Mouse (Mus musculus) 3134 (cell line): ENCODE data around the gene Fgfr3.

Source experiments
- DNase-seq: peaks from one replicate; pipeline ENCODE4 v3.0.0-alpha.2; 2011; ENCODE audit warnings: low spot score; ENCODE audit not compliant: insufficient read length; ENCODE audit errors: extremely low read depth

The Fgfr3 gene

DNA sequence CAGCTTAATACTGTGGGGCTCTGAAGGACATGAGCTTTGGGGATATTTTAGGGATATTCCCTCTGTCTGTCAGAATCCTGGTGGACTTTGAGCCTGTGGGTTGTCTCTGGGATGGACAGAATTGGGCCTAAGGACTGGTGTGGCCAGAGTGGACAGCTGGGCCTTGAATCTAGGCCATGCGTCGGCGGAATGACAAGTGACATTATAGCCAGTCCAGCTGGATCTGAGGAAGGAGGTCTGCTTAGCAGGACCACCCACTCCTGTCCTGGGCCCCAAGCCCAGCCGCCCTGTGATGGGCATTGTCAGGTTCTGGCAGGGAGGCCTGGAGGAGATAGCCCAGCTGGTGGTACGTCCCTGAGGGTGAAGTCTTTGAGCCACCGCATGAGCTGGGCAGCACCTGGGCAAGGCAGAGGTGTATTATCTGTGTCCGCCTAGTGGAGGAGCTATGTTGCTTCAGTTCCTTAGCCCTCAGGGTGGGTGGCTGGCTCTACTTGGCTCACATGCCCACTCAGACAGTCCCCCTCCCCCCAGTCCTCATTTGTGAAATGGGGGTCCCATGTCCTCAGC lies 4.7 kb downstream of the Fgfr3 start:
- no peak for DNase-seq

DNA sequence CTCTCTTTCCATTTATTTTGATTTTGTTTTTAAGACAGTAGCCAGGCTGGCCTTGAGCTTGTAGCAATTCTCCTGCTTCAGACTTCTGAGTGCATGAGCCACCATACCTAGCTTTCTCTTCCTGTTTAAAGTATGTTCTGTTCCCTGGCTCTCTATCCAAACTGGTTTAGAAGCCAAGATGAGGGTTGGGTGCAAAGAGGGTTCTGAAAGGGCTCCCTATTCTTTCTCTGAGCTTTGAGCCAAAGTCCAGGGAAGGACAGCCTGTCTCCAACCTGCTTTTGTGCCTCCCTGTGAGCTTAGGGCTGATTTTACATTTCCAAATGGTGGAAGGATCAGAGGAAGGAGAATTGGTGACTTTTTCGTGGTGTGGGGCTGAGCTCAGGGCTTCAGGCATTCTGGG lies 5.4 kb downstream of the Fgfr3 start:
- DNase-seq: no peak

DNA sequence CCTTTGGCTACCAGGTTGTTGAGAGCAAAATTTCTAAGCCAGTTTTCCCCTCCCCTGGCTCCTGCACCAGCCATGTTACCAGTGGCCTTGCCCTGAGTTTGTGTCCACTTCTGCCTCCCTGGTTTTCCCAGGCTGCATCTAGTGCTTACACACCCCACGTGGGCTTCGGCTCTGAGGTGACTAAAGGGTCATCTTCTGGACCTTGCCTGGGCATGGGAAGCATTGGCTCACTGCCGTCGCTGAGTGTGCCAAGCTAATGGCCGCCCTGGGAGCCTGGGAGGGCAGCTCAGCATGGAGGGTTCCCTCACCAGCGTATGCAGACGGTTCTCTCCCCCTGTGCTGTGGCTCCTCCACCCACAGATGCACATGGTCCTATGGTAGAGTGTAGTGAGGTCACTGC lies 7.4 kb downstream of the Fgfr3 start:
- no peak for DNase-seq

DNA sequence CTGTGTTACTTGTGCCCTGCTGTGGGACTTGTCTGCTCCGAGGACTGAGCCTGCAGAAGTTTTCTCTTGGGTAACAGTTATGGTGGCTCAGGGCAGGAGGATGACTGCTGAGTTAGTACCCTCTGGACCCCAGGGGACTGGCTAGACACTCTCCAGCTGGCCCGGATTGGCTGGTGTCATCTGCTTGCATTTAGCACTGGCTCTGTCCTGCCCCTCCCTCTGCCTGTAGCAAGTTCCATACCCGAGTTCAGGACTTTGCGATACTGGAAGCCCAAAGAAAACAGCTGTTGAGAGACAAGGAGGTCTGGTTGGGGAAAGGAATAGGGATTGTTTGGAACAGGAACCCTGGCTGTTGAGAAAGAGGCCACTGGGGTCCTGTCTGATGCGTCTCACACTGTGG lies 9.0 kb downstream of the Fgfr3 start:
- no peak for DNase-seq

DNA sequence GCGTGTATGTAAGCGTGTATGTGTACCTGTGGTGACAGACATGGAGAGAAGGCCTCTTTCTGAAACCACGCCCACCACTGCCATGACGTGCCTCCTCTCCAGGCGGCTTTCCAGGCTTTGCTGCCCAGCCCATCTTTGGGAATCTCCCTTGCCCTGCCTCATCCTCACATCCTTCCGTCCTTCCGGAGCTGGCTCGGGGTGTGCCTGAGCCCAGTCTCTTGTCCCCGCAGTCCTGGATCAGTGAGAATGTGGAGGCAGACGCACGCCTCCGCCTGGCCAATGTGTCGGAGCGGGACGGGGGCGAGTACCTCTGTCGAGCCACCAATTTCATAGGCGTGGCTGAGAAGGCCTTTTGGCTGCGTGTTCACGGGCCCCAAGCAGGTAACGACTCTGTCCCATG lies 9.6 kb downstream of the Fgfr3 start:
- DNase-seq: no peak

DNA sequence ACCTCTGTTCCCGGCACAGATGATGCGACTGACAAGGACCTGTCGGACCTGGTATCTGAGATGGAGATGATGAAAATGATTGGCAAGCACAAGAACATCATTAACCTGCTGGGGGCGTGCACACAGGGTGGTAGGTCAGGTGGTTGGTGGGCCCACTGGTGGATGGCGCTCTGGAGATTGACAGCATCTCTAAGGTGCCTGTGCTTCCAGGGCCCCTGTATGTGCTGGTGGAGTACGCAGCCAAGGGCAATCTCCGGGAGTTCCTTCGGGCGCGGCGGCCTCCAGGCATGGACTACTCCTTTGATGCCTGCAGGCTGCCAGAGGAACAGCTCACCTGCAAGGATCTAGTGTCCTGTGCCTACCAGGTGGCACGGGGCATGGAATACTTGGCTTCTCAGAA lies 12.4 kb downstream of the Fgfr3 start:
- DNase-seq: no peak

DNA sequence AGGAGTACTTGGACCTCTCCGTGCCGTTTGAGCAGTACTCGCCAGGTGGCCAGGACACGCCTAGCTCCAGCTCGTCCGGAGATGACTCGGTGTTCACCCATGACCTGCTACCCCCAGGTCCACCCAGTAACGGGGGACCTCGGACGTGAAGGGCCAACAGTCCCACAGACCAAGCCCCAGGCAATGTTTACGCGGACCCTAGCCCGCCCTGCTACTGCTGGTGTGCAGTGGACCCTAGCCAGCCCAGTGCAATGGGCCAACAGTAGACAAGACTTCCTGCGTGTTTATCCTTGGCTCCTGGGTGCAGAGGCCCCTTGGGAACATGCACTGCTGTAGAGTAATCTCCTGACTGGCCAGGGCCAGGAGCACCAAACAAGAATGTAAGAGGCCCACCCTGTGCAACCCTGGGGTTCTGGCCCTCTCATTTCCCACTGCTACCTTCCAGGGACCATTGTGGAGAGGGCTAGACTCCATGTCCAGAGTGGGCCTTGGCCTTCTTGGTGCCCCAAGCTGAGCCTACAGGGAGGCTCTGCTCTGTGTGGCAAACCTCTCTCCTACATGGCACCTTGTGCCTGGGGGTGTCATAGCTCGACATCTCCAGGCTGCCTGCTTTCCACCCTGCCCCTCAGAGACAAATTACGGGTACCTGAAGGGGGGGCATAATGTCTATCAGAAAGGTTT lies 14.1 kb downstream of the Fgfr3 start:
- DNase-seq: no peak

DNA sequence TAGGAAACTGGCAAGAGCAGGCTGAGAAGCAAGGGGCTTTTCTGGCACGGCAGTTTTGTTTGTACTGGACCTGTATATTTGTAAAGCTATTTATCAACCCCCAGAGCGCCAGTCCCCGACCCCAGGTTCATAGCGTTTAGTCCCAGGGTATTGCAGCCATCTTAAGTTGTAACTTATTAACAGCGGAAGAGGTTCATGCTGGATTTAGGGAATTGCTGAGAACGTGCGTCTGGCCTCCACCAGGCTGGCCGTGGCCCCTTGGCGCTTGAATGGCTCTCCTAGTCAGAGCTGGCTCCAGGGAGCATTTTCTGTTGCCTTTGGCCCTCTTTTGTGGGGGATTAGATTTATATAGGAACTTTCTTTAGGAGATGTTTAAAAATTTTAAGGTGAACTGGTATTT lies 14.8 kb downstream of the Fgfr3 start:
- no peak for DNase-seq

DNA sequence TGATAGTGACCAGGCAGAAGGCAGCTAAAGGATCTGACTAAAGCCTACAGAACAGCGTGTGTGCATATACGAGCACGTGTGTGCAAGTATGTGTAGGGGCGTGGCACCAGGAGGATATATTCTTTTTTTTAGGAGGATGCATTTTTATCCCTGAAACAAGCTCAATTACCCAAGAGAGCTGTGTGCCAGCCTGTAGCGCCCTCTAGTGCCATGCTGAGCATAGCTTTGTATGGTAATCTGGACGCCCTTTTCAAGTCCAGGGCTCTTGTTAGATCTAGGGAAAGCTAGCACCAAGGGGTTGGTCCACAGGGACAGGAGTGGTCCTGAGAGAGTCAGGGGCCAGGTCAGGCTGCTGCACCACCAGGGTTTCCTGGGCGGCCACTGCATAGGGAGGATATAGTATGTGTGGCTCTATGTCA lies 16.4 kb downstream of the Fgfr3 start:
- DNase-seq: peak; percentile 23

DNA sequence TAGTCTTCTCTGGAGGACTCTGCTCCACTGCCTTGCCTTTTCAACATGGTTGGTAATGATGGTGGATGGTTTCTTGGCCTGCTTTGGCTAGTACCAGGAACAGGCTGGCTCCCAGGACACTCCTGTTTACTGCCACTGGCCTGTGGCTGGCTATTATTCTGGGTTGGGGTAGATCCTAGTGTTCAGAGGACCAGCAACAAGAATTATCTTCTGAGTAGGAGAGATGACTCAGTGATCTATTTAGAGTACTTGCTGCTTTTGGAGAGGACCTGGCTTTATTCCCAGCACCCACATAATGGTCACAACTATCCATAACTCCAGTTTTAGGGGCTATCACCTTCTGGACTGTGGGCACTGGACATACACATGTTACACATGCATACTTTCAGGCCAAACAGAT lies 16.9 kb downstream of the Fgfr3 start:
- no peak for DNase-seq

DNA sequence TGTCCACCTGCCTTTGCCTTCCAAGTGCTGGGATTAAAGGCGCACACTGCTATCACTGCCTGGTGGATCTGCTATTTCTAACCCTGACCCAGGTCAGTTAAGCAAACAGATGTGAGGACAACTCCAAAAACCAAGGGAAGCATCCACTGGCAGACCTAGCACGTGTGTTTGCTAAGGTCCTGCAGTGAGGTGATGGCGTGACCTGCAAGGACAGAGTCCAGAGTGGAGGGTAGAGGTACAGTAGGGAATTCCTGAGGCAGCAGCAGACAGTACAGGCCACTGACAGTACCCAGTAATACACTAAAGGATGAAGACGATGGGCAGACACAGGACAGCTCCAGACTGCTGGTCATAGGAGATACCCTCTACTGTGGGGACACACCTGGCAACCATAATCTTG lies 19.1 kb downstream of the Fgfr3 start:
- no peak for DNase-seq

DNA sequence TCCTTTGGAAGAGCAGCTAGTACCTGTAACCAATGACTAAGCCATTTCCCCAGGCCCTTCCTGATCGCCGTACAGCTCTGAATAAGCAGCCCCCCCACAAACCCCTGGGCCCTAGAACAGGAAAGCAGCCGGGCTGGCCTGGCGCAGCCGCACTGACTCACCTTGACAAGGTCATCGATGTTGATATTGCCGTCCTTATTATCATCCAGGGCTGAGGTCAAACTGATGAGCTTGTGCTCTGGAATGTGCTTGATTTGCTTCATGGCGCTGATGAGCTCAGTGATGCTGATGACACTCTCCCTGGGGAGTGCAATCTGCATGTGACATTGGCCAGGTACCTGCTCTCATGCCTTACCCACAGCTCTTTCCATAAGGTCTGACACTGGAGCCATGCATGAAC lies 22.0 kb downstream of the Fgfr3 start:
- no peak for DNase-seq

DNA sequence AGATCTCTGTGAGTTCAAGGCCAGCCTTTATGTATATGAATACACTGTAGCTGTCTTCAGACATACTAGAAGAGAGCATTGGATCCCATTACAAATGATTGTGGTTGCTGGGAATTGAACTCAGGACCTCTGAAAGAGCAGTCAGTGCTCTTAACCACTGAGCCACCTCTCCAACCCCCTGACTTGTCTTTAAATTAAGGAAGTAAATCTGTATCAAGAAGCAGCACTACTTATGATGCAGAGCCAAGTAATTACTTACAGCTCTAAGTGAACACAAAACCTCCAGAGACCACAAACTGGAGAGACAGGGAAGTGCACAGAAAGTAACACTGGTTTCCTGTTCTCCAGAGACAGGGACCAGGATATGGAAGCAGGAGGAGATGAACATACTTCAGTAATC lies 55.7 kb downstream of the Fgfr3 start:
- DNase-seq: no peak

DNA sequence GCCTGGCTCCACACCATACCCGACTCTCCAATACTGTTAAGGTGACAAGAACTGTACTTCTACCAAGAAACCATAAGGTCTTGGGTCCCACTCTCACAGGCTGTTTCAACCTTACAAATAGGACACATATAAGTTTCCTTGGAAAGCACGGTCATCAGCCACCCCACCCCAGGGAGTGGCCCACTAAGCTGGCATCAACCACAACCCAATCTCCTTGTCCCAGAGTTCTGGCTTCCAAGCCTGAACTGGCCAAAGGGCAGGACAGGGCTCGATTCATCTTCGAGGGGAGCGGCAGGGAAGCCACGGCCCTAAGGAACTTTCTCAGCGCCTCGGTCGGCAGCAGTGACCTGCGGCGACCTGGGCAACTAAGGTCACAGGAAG lies 60.5 kb downstream of the Fgfr3 start:
- no peak for DNase-seq

DNA sequence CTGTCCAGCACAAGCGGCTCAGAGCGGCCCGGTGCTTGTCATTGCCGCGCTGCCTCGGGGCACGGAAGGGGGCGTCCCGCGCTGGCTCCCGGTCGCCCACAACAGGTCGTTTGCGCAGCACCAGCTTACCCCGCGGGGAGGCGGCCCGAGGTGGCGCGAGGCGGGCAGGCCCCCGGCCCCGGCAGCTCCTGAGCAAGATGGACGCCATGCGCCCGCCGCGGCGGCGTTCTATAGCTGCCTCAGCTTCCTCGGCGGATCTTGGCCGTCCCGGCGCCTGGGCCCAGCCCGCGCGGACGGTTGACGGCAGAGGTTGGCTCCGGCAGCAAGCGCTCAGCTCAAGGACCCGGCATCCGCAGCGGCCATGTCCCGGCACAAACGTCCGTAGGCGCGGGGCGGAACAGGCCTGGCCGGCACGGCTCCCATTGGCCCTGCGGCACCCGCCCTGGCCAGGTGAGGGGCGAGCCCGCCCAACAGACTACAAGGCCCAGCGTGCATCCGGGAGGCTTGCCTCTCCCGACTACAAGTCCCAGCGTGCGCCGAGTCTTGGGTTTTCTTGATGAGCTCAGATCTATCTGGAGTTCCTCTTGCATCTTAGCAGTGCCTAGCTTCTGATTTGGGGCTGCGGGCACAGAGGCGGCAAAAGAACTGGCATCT lies 61.0 kb downstream of the Fgfr3 start, which contains the start of gene Letm1:
Letm1 (minus strand) TSS at position 473 of the 654 bp plus-strand sequence.
- DNase-seq: peak; percentile 94

DNA sequence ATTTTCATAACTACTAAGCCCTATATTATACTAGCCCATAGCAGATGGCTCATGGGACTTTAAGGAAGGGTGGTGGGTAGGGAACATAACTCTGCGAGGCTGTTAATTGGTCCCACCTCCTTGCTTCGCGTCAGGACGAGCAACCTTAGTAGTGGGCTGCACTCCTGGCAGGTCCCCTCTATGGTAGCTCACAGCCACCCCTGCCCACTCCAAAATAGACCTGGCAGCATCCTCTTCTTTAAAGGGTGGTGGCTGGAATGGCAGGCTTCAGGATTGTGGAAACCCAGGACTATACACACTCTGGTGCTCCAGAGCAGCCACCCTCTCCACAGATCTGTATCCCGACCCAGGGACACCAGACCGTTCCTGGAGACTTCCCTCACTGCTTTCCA lies 61.5 kb downstream of the Fgfr3 start:
- no peak for DNase-seq
